Mouse (Mus musculus) heart, adult 2 months (tissue): ENCODE data around the gene Spats1. TPM values are rescaled to one million over a fixed set of nuclear protein-coding genes. Genes with fewer than 3 reads are reported as not detected.
A peak's percentile ranks its signal among the peaks of the same experiment; 100 is the strongest.

Experiments used
- DNase-seq, 2 experiments: peaks; one replicate each; pipeline ENCODE4 v3.0.0; 2021
- H3K27ac ChIP-seq: fragments of 200-600 bp; 2 replicates; pipeline ENCODE4 v1.8.1; 2022
- H3K27me3 ChIP-seq: fragments of 200-500 bp; 2 replicates; pipeline ENCODE4 v1.6.1; 2012; ENCODE audit warnings: mild to moderate bottlenecking, low read length, inconsistent platforms, mixed read lengths; ENCODE audit not compliant: control insufficient read depth, insufficient read depth
- H3K36me3 ChIP-seq: fragments of 200-500 bp; 2 replicates; pipeline ENCODE4 v1.6.1; 2012; ENCODE audit warnings: low read length, inconsistent platforms; ENCODE audit not compliant: control insufficient read depth, insufficient read depth
- H3K4me1 ChIP-seq: fragments of 200-500 bp; 2 replicates; pipeline ENCODE4 v1.6.1; 2011; ENCODE audit warnings: low read length; ENCODE audit not compliant: control insufficient read depth, insufficient read depth
- H3K4me3 ChIP-seq: fragments of 200-600 bp; 2 replicates; pipeline ENCODE4 v1.8.1; 2022
- H3K79me2 ChIP-seq: fragments of 200-500 bp; replicated peaks from 2 replicates; pipeline ENCODE4 v1.6.1; 2012; ENCODE audit warnings: mild to moderate bottlenecking, inconsistent platforms, low read length, moderate library complexity, mixed read lengths; ENCODE audit not compliant: control insufficient read depth, insufficient read depth
- H3K9ac ChIP-seq: fragments of 200-500 bp; 2 replicates; pipeline ENCODE4 v1.6.1; 2012; ENCODE audit warnings: low read depth, mild to moderate bottlenecking, control low read depth, inconsistent platforms, low read length, mixed read lengths
- CTCF ChIP-seq: fragments of 200-600 bp; IDR thresholded peaks from 2 replicates; pipeline ENCODE4 v1.8.1; 2022; ENCODE audit warnings: antibody characterized with exemption, mild to moderate bottlenecking, moderate library complexity
- EP300 ChIP-seq: fragments of 200-500 bp; IDR thresholded peaks from 2 replicates; pipeline ENCODE4 v1.6.1; 2011; ENCODE audit warnings: low read depth, low read length, control low read depth; ENCODE audit not compliant: insufficient read depth
- POLR2A ChIP-seq: fragments of 200-500 bp; IDR thresholded peaks from 2 replicates; pipeline ENCODE4 v1.6.1; 2011; ENCODE audit warnings: mild to moderate bottlenecking, low read depth, low read length, control low read depth; ENCODE audit not compliant: insufficient read depth
- WGBS: fragments of 180-500 bp; shearing (Covaris S2); methylation state at CpG from one replicate; pipeline ENCODE4 v1.1.7; 2018; 5-methylcytosine and 5-hydroxymethylcytosine counted together
- intact Hi-C: fragments of 180-260 bp; cut with DNase I; formaldehyde crosslinking; loops from one replicate; pipeline ENCODE4 v1.15.1; 2025
- polyA plus RNA-seq: library from polyadenylated mRNA; depleted of rRNA; stranded (reverse); fragments of >200 nt; gene quantifications from 2 replicates; pipeline ENCODE4 v1.2.3, GENCODE M21; 2012
- total RNA-seq, 2 experiments: library from RNA; stranded (reverse); gene quantifications; 2 replicates each; pipeline ENCODE4 v1.2.3; 2021

Gene Spats1
- total and polyA plus RNA-seq, 3 experiments, result 0.16 TPM; not detected in 2

- no peak overlapping the region for H3K4me3 ChIP-seq
- H3K4me1 ChIP-seq, result no peaks in the 10 kb centered on the region; the same call in 1 of the 2 replicates
- no peak overlapping the region for H3K9ac ChIP-seq
- TF ChIP-seq CTCF (no peak), EP300 (no peak), POLR2A (no peak)
- no peak for DNase-seq
- H3K79me2 ChIP-seq, result no peaks in the 10 kb centered on the region
- intact Hi-C loops, result no loop called here
- H3K27ac ChIP-seq, result no peak overlapping the region
- WGBS, result 94% methylated on average over 8 of the region's 8 CpGs
- H3K27me3 ChIP-seq, result no peaks in the 10 kb centered on the region
- no peaks in the 10 kb centered on the region for H3K36me3 ChIP-seq
Measured at GRCm38 (mm10) chr17:45449586-45449985, 25.6 kb downstream of the Spats1 start.

- Histone ChIP-seq H3K27me3 (no peaks in the 10 kb centered on the region), H3K4me3 (no peak overlapping the region), H3K4me1 (no peaks in the 10 kb centered on the region; the same call in 1 of the 2 replicates), H3K36me3 (peaks cover 2% of the 10 kb centered on the region), H3K79me2 (no peaks in the 10 kb centered on the region), H3K9ac (no peak overlapping the region), H3K27ac (0 out of 2 replicates have a peak overlapping the region, but pooled peaks have one; percentile 17)
- 31% methylated on average over 2 of the region's 2 CpGs for WGBS
- intact Hi-C loops, result no loop called here
- peak in 1 of 2 experiments; percentile 55 for DNase-seq
- no peak for TF ChIP-seq EP300
- TF ChIP-seq CTCF, result no peak
- no peak for TF ChIP-seq POLR2A
Measured at GRCm38 (mm10) chr17:45447063-45447462, 28.2 kb downstream of the Spats1 start.

- intact Hi-C loops, result no loop called here
- H3K79me2 ChIP-seq, result no peaks in the 10 kb centered on the region
- peaks cover 2% of the 10 kb centered on the region for H3K36me3 ChIP-seq
- TF ChIP-seq CTCF, result no peak
- no peak for TF ChIP-seq POLR2A
- TF ChIP-seq EP300, result no peak
- H3K4me1 ChIP-seq, result no peaks in the 10 kb centered on the region; the same call in 1 of the 2 replicates
- 83% methylated on average over 4 of the region's 4 CpGs for WGBS
- no peak for DNase-seq
- no peak overlapping the region for H3K4me3 ChIP-seq
- H3K27ac ChIP-seq, result no peak overlapping the region
- H3K9ac ChIP-seq, result no peak overlapping the region
- H3K27me3 ChIP-seq, result no peaks in the 10 kb centered on the region
Measured at GRCm38 (mm10) chr17:45445923-45446322, 29.3 kb downstream of the Spats1 start.

- TF ChIP-seq CTCF (no peak), POLR2A (no peak), EP300 (no peak)
- peak overlapping the region; percentile 73 for H3K9ac ChIP-seq
- H3K4me3 ChIP-seq, result peak overlapping the region; percentile 68
- 4% methylated on average over 12 of the region's 12 CpGs for WGBS
- H3K4me1 ChIP-seq, result peaks cover 3% of the 10 kb centered on the region
- H3K79me2 ChIP-seq, result peaks cover 2% of the 10 kb centered on the region; the same call in 1 of the 2 replicates
- intact Hi-C loops, result loop anchor here (2.0 kb wide), 1 partner anchor 73 kb away; the partner anchor contains the start of gene Aars2
- no peaks in the 10 kb centered on the region for H3K27me3 ChIP-seq
- peaks cover 6% of the 10 kb centered on the region for H3K36me3 ChIP-seq
- peak overlapping the region; percentile 94 for H3K27ac ChIP-seq
- DNase-seq, result no peak
Measured at GRCm38 (mm10) chr17:45434262-45434590, 41.0 kb downstream of the Spats1 start.

GRCm38 (mm10) chr17:45433419-45434261, 41.6 kb downstream of the Spats1 start, which contains the start of gene Cdc5l:
Cdc5l (minus strand) TSS chr17:45433737.
- H3K27ac ChIP-seq, result peak within 1 kb of the TSS; percentile 94
- H3K4me3 ChIP-seq, result peak within 1 kb of the TSS; percentile 68
- no peaks in the 10 kb centered on the region for H3K27me3 ChIP-seq
- peaks cover 3% of the 10 kb centered on the region for H3K4me1 ChIP-seq
- intact Hi-C loops, result loop anchor here (2.0 kb wide), 1 partner anchor 73 kb away; the partner anchor contains the start of gene Aars2
- peaks cover 6% of the 10 kb centered on the region for H3K36me3 ChIP-seq
- H3K9ac ChIP-seq, result peak within 1 kb of the TSS; percentile 90
- WGBS, result under 1% methylated on average over 73 of the region's 73 CpGs
- TF ChIP-seq EP300, result no peak
- peak; percentile 97 for TF ChIP-seq POLR2A
- TF ChIP-seq CTCF, result peak; percentile 36
- peaks cover 2% of the 10 kb centered on the region; the same call in 1 of the 2 replicates for H3K79me2 ChIP-seq
- DNase-seq, result peak; percentile 96 to 97

GRCm38 (mm10) chr17:45432706-45433398, 42.4 kb downstream of the Spats1 start:
- peaks cover 6% of the 10 kb centered on the region for H3K36me3 ChIP-seq
- intact Hi-C loops, result no loop called here
- peak overlapping the region; percentile 68 for H3K4me3 ChIP-seq
- no peaks in the 10 kb centered on the region for H3K27me3 ChIP-seq
- H3K9ac ChIP-seq, result peak overlapping the region; percentile 90
- H3K79me2 ChIP-seq, result peaks cover 2% of the 10 kb centered on the region; the same call in 1 of the 2 replicates
- WGBS, result under 1% methylated on average over 62 of the region's 62 CpGs
- H3K27ac ChIP-seq, result peak overlapping the region; percentile 94
- TF ChIP-seq CTCF, result no peak
- TF ChIP-seq EP300, result no peak
- H3K4me1 ChIP-seq, result peaks cover 3% of the 10 kb centered on the region
- no peak for DNase-seq
